Mouse (Mus musculus) layer of hippocampus, adult 2 months (tissue): Measurements from ENCODE around the gene Ovol3. TPM values are rescaled to one million over a fixed set of nuclear protein-coding genes. Genes with fewer than 3 reads are reported as not detected.
"Not testable (repeated sequence)": the region's sequence is repeated elsewhere in the genome, so short reads cannot be mapped to it uniquely, and the experiment has no call there.

ENCODE experiments used
- DNase-seq, 2 experiments: peaks; one replicate each; pipeline ENCODE4 v3.0.0; 2022; ENCODE audit warnings: low spot score in 2 of 2
- H3K27ac ChIP-seq: fragments of 200-600 bp; 2 replicates; pipeline ENCODE4 v1.8.1; 2022
- H3K4me3 ChIP-seq: fragments of 200-600 bp; 2 replicates; pipeline ENCODE4 v1.8.1; 2022; ENCODE audit warnings: mild to moderate bottlenecking
- CTCF ChIP-seq: fragments of 200-600 bp; conservative IDR thresholded peaks from 2 replicates; pipeline ENCODE4 v1.8.1; 2022; ENCODE audit warnings: antibody characterized with exemption, mild to moderate bottlenecking, moderate library complexity
- total RNA-seq, 2 experiments: library from RNA; stranded (reverse); gene quantifications; 2 replicates each; pipeline ENCODE4 v1.2.3; 2021

The Ovol3 gene
- total RNA-seq, 2 experiments from 2014 or later, result not detected

DNA sequence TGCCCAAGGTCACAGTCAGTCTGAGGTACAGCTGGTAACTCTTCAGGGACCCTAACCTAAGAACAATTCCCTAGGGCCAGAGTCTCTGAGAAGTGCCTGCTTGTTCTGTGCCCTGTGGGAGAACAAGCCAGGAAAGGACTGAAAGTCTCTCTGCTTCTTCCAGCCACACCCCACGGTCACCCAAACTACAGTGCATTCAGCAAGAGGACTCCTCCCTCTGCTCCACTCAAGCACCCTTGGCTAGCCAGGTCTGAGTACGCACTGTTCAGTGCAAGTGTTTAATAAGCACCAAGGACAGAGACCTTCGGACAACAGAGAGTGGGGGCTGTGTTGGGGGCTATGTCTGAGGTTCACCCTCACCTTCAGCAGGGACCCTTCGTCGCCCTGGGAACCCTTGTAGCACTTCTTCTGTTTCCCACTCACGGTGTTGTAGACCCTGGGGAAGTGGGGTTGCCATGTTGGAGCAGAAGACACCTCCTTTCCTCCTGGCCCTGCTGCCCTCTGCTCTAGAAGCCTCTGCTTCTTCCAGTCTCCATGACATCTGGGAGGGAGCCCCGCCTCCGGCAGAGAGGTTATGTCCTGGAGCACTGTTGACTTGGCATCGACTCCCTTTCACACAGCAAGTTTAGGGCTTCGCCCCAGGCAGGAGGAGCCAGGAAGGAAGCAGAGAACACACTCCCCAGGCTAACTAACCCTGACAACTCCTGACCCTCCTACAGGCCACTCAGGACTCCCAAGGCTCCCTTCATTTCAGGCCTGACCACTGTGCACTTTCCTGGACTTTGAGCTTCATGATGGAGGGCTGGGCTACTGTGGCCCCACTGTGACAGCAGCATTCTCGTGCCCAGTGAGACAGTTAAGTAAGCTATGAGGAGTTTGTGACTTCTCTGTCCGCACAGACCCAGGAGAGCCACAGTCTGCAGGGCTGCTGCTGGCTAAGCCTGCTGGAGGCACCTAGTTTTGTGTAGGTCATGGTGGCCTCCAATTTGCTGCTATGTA lies 16.7 kb upstream of the Ovol3 start:
- Histone ChIP-seq H3K4me3 (no peak overlapping the region), H3K27ac (no peak overlapping the region)
- no peak for DNase-seq
- TF ChIP-seq CTCF, result no peak

DNA sequence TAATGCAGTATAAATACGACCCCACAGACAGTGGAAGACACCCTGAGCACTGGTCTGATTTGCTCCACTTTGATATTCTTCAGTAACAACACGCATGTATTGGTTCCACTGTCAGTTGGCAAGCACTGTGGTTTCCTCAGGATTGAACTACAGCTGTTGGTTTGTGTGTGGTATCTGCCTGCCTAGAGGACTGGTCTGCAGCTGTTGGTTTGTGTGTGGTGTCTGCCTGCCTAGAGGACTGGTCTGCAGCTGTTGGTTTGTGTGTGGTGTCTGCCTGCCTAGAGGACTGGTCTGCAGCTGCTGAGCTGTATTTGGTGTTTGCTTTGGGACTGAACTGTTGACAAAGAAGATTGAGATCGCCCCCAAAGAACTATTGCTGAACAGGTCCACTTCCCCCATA lies 1.8 kb upstream of the Ovol3 start:
- not testable (repeated sequence) for H3K27ac ChIP-seq, DNase-seq, H3K4me3 ChIP-seq

DNA sequence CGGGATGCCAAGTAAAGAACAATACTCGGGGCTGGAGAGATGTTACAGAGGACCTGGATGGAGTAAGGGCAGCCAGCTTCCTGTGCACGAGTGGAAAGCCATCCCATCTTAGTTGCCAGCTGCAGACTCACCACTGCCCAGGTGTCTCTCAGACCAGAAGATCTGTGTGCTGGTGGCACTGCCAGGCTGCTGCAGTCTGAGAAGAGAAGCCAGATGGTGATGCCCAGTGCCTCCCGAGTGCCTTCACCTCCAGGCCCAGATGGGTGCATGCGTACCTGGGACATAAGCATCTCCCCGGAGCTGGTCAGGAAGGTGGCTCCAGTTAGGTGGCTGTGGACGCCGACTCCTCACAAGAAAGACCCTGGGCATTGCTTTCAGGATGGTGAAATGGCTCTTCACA lies 434 bp downstream of the Ovol3 start:
- Histone ChIP-seq H3K27ac (no peak overlapping the region), H3K4me3 (no peak overlapping the region)
- DNase-seq, result no peak
- no peak for TF ChIP-seq CTCF

DNA sequence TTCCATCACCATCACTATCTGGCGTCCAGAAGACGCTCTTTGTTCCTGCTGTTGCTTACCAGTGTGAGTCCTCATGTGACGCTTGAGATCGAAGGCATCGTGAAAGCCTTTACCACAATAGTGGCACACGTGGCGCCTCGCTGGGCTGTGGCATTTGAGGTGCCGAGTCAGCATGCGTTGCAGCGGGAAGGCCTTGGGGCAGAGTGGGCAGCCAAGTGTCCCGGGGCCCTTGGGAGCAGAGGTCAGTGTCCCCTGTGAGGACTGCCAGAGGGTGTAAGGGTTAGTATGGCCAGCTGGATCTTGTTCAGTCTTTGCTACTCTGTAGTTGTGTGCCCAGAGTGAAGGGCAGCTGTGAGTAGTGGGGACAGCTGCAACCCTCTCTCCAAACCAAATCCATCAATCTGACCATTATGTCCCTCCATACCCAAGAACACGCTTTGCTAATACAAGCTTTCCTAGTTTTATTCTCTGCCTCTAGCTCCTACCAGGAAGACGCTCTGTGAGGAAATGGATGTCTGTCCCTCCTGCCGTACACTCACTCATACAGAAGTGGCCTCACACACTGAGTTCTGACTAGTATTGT lies 1.2 kb downstream of the Ovol3 start:
- no peak overlapping the region for H3K4me3 ChIP-seq
- H3K27ac ChIP-seq, result no peak overlapping the region
- no peak for TF ChIP-seq CTCF
- no peak for DNase-seq

DNA sequence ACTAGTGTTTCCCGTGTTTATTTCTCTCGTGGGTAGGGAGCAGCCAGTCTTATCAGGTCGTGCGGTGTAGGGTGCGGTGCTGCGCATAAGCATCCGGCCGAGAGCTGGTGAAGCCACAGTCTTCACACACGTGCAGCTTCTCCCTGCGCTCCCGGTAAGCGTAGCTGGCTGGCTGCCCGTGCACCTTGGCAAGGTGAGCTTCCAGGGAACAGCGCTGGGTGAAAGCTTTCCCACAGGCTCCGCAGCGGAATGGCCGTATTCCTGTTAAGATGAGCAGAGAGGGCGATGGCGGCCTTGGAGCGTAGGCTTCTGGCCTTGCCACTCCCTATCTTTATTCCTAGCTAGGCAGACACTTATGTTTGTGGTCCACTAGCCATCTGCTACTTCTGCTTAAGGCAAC lies 2.1 kb downstream of the Ovol3 start:
- Histone ChIP-seq H3K27ac (no peak overlapping the region), H3K4me3 (no peak overlapping the region)
- TF ChIP-seq CTCF, result no peak
- no peak for DNase-seq

DNA sequence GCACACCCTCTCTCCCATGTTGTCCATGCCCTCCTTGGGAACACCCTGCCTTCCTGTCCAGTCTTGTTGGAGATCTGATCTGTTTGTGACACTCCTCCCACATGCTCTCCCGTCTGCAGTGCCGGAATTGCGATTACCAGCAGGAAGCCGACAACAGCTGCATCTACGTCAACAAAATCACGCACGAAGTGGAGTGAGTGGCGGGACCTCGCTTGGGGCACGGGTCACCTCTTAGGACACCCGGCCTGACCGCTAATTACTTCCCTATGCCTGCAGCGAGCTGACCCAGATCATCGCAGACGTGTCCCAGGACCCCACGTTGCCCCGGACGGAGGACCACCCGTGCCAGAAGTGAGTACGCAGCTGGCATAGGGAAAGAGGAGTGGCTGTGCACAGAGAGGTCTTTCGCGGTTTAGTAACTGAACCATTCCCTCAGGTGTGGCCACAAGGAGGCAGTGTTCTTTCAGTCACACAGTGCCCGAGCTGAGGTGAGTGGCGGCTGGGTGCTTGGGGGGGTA lies 2.8 kb downstream of the Ovol3 start:
- Histone ChIP-seq H3K4me3 (peak overlapping the region; percentile 91), H3K27ac (peak overlapping the region; percentile 98)
- TF ChIP-seq CTCF, result peak; percentile 67
- DNase-seq, result peak in 1 of 2 experiments; percentile 38

DNA sequence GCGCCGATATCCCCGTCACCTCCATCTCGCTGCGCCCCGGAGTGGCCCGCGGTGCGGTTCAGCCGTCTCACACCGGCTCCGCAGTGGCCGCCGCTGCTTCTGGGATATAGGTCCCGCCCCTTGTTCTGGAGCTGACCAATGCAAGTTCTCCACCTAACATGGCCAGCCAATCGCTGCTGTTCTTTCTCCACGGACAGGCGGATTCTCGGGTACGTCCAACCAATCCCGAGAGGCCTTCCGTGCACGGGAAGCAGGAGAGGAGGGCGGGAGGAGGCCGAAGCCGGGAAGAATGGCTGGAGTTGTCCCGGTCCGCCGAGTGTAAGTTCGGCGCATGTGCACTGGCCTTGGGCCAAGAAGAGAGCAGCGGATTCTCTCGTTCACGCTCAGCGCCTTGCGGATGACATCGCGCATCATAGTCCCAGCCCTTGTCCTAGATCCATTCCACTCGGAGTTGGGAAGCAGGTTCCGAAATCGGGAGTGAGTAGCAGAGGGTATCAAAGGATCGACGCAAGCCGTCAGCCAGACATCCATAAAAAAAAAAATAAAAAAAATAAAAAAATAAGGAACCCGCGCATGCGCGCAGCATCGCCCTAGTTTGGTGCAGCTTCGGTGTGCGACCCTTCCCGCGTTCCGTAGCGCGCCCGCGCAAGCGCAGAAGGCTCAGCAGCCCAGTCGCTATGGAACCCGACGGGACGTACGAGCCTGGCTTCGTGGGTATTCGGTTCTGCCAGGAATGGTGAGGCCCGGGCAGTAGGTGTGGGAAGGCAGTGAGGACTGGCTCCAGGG lies 3.7 kb downstream of the Ovol3 start, which contains the start of the genes Polr2i and Tbcb:
Polr2i (plus strand) TSS at position 280 of the 786 bp plus-strand sequence.
Tbcb (minus strand) TSS at position 604 of the 786 bp plus-strand sequence.
- peak; percentile 98 to 99 for DNase-seq
- Histone ChIP-seq H3K27ac (peak within 1 kb of the TSS; percentile 98), H3K4me3 (peak within 1 kb of the TSS; percentile 91)
- TF ChIP-seq CTCF, result 0 out of 2 replicates have a peak, but pooled peaks have one; percentile 4

DNA sequence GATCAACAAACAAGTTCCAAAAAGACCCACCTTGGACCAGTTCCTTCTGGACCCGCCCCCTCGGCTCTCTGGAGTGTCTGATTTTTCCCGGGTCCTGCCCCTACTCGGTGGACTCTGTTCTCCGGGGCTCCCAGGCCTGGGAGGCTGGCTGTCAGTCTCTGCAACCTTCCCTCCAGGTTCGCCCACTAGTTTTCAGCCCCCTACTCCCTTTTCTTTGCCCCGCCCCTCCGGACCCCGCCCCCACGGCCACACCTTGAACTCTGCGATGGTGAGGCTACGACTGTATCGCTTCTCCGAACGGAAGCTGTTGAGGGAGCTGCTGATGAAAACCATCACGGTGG lies 4.2 kb downstream of the Ovol3 start:
- Histone ChIP-seq H3K4me3 (peak overlapping the region; percentile 91), H3K27ac (peak overlapping the region; percentile 98)
- TF ChIP-seq CTCF, result no peak
- no peak for DNase-seq

DNA sequence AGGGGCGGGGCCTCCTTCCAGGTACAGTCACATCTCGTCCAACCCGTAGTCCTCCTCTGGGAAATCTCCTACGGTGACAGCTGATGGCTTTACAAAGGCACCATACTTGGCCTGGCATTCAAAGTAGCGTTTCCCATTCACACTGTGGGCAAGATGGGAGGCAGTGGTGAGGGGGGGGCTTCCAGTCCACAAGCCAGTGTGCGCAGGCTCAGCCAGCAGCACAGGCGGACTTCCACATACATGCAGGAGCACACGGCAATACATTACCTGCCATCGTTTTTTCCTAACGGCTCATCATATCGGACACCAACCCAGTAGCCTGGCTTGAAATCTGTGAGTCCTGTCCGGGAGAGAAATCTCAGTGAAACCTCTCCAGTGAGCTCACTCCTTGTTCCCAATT lies 11.3 kb downstream of the Ovol3 start:
- no peak for DNase-seq
- H3K4me3 ChIP-seq, result no peak overlapping the region
- H3K27ac ChIP-seq, result no peak overlapping the region
- no peak for TF ChIP-seq CTCF

DNA sequence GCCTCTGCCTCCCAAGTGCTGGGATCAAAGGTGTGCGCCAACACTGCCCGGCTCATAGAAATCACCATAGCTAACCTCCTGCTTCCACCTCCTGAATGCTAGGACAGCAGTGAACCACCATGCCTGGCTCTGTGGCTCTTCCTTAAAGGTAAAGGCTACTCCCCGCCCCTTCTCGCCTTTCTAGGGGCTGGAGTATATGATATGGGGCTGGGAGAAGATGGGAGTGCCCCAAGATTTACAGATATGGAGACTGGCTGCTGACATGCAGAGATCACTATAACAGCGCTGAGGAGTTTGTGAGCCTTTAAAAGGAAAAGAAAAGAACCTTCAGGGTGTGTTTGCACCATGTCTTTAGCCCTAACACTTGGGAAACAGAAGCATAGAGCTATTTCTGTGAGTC lies 13.3 kb downstream of the Ovol3 start:
- Histone ChIP-seq H3K27ac (no peak overlapping the region), H3K4me3 (no peak overlapping the region)
- no peak for TF ChIP-seq CTCF
- DNase-seq, result no peak

DNA sequence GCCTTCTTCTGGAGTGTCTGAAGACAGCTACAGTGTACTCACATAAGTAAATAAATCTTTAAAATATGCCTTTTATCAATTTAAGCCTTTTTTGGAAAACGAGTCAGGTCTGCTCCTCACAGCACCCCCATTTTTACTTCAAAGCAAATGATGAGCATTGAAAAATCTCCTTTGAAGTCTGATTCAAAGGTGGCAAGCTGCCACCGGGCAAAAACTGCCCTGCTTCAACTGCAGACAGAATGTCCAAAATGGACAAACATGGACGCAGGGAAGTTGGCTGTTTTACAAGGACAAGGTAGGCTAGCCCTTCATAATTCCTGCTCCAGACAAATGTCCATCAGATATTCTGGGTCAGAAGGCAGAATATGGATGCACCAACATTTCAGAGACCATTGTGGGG lies 14.1 kb downstream of the Ovol3 start:
- DNase-seq, result no peak
- TF ChIP-seq CTCF, result no peak
- H3K4me3 ChIP-seq, result no peak overlapping the region
- H3K27ac ChIP-seq, result no peak overlapping the region

DNA sequence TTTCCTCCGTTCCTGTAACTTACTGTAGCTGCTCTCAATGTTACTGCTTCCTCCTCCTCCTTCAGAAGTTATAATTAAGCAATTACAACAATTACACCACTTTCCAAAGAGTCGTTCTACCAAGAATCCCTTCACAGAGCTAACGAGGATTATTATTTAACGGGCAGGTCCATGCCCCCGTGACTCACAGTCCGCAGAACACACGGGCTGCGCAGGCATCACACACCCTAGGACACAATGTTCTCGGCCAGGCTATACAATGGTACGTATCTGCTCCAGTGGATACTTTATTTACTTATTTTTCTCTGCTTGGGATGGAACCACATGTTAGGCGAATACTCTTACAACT lies 15.5 kb downstream of the Ovol3 start:
- TF ChIP-seq CTCF, result no peak
- Histone ChIP-seq H3K27ac (peak overlapping the region; percentile 85; the same call in 1 of the 2 replicates), H3K4me3 (peak overlapping the region; percentile 65)
- DNase-seq, result no peak
